Mouse (Mus musculus) embryo, embryonic 10.5 days (tissue): ENCODE measurements around the gene Tmem56.

Source experiments
- DNase-seq: peaks from one replicate; pipeline ENCODE4 v3.0.0-alpha.2; 2015; ENCODE audit warnings: low spot score

Gene Tmem56

GRCm38 (mm10) chr3:121169092-121169942, 113.6 kb downstream of the Tmem56 start:
- no peak for DNase-seq

GRCm38 (mm10) chr3:121168581-121168980, 114.3 kb downstream of the Tmem56 start:
- DNase-seq = no peak

GRCm38 (mm10) chr3:121163271-121163819, 119.6 kb downstream of the Tmem56 start:
- peak; percentile 73 for DNase-seq

GRCm38 (mm10) chr3:121161661-121162060, 121.2 kb downstream of the Tmem56 start:
- peak; percentile 56 for DNase-seq

GRCm38 (mm10) chr3:121160424-121160823, 122.5 kb downstream of the Tmem56 start:
- DNase-seq = no peak

- DNase-seq = no peak
Observed at GRCm38 (mm10) chr3:121159566-121159965, 123.3 kb downstream of the Tmem56 start.

GRCm38 (mm10) chr3:121158901-121159351, 124.0 kb downstream of the Tmem56 start:
- no peak for DNase-seq

GRCm38 (mm10) chr3:121157546-121158330, 125.2 kb downstream of the Tmem56 start:
- no peak for DNase-seq

- DNase-seq = no peak
Observed at GRCm38 (mm10) chr3:121156451-121157186, 126.3 kb downstream of the Tmem56 start.

GRCm38 (mm10) chr3:121156043-121156442, 126.9 kb downstream of the Tmem56 start:
- peak; percentile 57 for DNase-seq
